Mouse (Mus musculus) stomach, postnatal 0 days (tissue): Measurements from ENCODE around the gene Uggt2. TPM values are rescaled to one million over a fixed set of nuclear protein-coding genes. Genes with fewer than 3 reads are reported as not detected.

ENCODE experiments used
- ATAC-seq: fragments of 200-750 bp; cut with Nextera tagmentation; 2 replicates; pipeline ENCODE4 v1.8.0; 2017; ENCODE audit not compliant: low FRiP score, low TSS enrichment
- DNase-seq: peaks from one replicate; pipeline ENCODE4 v3.0.0-alpha.2; 2016; ENCODE audit warnings: low spot score
- H3K27ac ChIP-seq: fragments of 300-500 bp; sonication (generic); replicated peaks from 2 replicates; pipeline ENCODE4 v1.5.1; 2014; ENCODE audit warnings: mild to moderate bottlenecking, control low read depth
- H3K27me3 ChIP-seq: fragments of 300-500 bp; sonication (generic); 2 replicates; pipeline ENCODE4 v1.6.1; 2014; ENCODE audit warnings: low read length; ENCODE audit not compliant: control insufficient read depth, insufficient read depth
- H3K36me3 ChIP-seq: fragments of 300-500 bp; sonication (generic); 2 replicates; pipeline ENCODE4 v1.6.1; 2014; ENCODE audit warnings: low read length, mixed read lengths; ENCODE audit not compliant: control insufficient read depth, insufficient read depth
- H3K4me1 ChIP-seq: fragments of 300-500 bp; sonication (generic); replicated peaks from 2 replicates; pipeline ENCODE4 v1.6.1; 2014; ENCODE audit warnings: antibody characterized with exemption; ENCODE audit not compliant: control insufficient read depth, insufficient read depth
- H3K4me2 ChIP-seq: fragments of 300-500 bp; sonication (generic); replicated peaks from 2 replicates; pipeline ENCODE4 v1.6.1; 2014; ENCODE audit warnings: low read depth, mild to moderate bottlenecking, control low read depth, moderate library complexity
- H3K4me3 ChIP-seq: fragments of 300-500 bp; sonication (generic); 2 replicates; pipeline ENCODE4 v1.5.1; 2014; ENCODE audit warnings: low read depth, low read length, control low read depth
- H3K9ac ChIP-seq: fragments of 300-500 bp; sonication (generic); 2 replicates; pipeline ENCODE4 v1.6.1; 2014; ENCODE audit warnings: mild to moderate bottlenecking, low read length, control low read depth, mixed read lengths
- H3K9me3 ChIP-seq: fragments of 300-500 bp; sonication (generic); 2 replicates; pipeline ENCODE4 v1.6.1; 2016; ENCODE audit warnings: low read length; ENCODE audit not compliant: control insufficient read depth
- CTCF ChIP-seq: IDR thresholded peaks from 2 replicates; pipeline ENCODE4 v1.5.1; 2016; ENCODE audit warnings: antibody characterized with exemption, low read depth, mild to moderate bottlenecking, moderate library complexity
- EP300 ChIP-seq: optimal IDR thresholded peaks from 2 replicates; pipeline ENCODE3; 2016; ENCODE audit warnings: antibody characterized with exemption
- WGBS: fragments of 180-500 bp; shearing (Covaris S2); extraction: QIAGEN DNeasy Blood & Tissue Kit; methylation state at CpG from one replicate; pipeline ENCODE4 v1.1.7; 2014; 5-methylcytosine and 5-hydroxymethylcytosine counted together
- polyA plus RNA-seq: library from polyadenylated mRNA; unstranded; fragments of >200 nt; fragmentation: Nextera tagmentation; extraction: Ambion mirVana; gene quantifications from 2 replicates; pipeline ENCODE4 v1.2.1, GENCODE M21; 2015

Uggt2 gene
- polyA plus RNA-seq, 1 experiment from 2014 or later = 2.7 TPM

GRCm38 (mm10) chr14:118980890-118981289 is 118.3 kb downstream of the Uggt2 start:
- no peak for ATAC-seq
- H3K27ac ChIP-seq = no peak overlapping the region
- H3K4me1 ChIP-seq = no peaks in the 10 kb centered on the region
- H3K4me3 ChIP-seq = no peak overlapping the region
- no peak overlapping the region for H3K4me2 ChIP-seq
- no peak for TF ChIP-seq EP300
- no peak for TF ChIP-seq CTCF
- H3K9me3 ChIP-seq = no peaks in the 10 kb centered on the region
- no peaks in the 10 kb centered on the region for H3K27me3 ChIP-seq
- WGBS = 81% methylated on average over 8 of the region's 8 CpGs
- peaks cover 13% of the 10 kb centered on the region for H3K36me3 ChIP-seq
- no peak for DNase-seq
- H3K9ac ChIP-seq = no peak overlapping the region

GRCm38 (mm10) chr14:118980358-118980757 is 118.9 kb downstream of the Uggt2 start:
- Histone ChIP-seq H3K27me3 (no peaks in the 10 kb centered on the region), H3K4me3 (no peak overlapping the region), H3K9me3 (no peaks in the 10 kb centered on the region), H3K4me2 (no peak overlapping the region), H3K9ac (no peak overlapping the region), H3K4me1 (no peaks in the 10 kb centered on the region), H3K27ac (no peak overlapping the region), H3K36me3 (peaks cover 12% of the 10 kb centered on the region)
- ATAC-seq (no peak), DNase-seq (no peak)
- 64% methylated on average over 5 of the region's 5 CpGs for WGBS
- TF ChIP-seq CTCF (no peak), EP300 (no peak)

DNA sequence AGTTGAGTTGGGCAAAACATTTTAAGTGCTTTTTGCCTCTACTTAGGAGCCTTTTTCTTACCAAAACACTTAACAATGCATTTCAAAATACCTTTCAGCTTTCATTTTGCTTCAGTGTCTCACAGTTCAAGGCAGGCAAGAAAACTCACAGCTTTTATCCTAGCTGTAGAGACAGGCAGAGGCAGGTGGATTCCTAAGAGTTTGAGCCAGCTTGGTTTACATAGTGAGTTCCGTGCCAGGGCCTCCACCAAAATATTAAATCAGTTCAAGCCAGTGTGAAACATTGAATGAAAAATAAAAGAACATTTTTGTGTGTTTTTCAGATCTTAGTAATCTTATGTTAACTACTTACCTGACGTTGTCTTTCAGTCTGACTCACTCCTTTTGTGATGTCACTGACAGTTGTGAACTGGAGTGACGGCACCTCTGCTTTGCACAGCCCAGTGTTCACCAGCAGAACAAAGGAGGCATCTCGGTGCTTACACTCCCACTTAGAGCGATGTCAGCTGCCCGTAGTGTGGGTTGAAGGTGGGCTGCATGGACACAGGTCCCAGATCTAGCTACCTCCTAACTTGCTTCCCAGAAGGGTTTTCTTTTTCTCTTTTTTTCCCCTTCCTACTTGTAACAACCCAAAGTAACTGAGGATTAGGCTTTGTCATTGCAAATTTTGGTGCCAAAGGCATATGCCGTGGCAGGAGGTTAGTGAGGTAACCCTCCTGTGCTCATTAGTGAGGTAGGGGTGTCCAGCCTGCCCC is 119.5 kb downstream of the Uggt2 start:
- Histone ChIP-seq H3K27ac (no peak overlapping the region), H3K4me3 (no peak overlapping the region), H3K36me3 (peaks cover 11% of the 10 kb centered on the region), H3K4me2 (no peak overlapping the region), H3K9me3 (no peaks in the 10 kb centered on the region), H3K27me3 (no peaks in the 10 kb centered on the region), H3K9ac (no peak overlapping the region), H3K4me1 (no peaks in the 10 kb centered on the region)
- DNase-seq (no peak), ATAC-seq (no peak; the same call in 1 of the 2 replicates)
- WGBS = 66% methylated on average over 7 of the region's 7 CpGs
- no peak for TF ChIP-seq CTCF
- no peak for TF ChIP-seq EP300

DNA sequence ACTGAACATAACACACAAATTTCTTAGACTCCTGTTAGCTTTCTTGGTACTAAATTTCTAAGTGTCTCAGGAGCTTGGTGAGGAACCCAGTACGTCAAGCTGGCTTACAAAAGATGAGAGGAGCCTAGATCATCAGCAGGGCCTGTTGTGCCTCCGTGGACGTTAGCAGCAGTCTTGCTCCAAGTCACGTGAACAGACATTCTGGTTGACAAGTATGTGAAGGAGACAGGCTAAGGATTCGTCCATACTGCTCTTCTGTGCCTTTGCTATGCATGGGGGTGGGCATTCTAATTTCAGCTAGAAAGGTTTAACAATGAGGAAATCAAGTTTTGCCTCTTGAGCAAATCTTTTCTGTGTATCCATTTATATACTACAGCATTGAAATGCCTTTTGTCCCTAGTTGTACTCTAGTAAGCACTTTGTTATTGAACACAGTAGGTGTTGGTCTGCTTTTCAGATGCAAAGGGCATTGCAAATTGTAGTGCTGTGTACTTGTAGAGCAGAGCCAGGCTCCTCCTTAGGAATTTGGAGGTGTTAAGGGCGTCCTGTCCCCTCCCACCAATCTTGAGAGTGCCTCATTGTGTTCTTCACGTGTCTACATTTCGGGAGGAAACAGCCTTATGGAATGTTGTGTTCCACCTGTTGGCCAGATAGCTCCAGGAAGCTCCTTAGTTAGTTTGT is 122.0 kb downstream of the Uggt2 start:
- TF ChIP-seq EP300 = no peak
- TF ChIP-seq CTCF = no peak
- ATAC-seq (no peak), DNase-seq (no peak)
- H3K36me3 ChIP-seq = peaks cover 11% of the 10 kb centered on the region
- H3K9ac ChIP-seq = no peak overlapping the region
- H3K27me3 ChIP-seq = no peaks in the 10 kb centered on the region
- H3K9me3 ChIP-seq = no peaks in the 10 kb centered on the region
- no peak overlapping the region for H3K4me3 ChIP-seq
- WGBS = 75% methylated on average over 8 of the region's 8 CpGs
- H3K4me1 ChIP-seq = no peaks in the 10 kb centered on the region
- H3K4me2 ChIP-seq = no peak overlapping the region
- H3K27ac ChIP-seq = no peak overlapping the region

DNA sequence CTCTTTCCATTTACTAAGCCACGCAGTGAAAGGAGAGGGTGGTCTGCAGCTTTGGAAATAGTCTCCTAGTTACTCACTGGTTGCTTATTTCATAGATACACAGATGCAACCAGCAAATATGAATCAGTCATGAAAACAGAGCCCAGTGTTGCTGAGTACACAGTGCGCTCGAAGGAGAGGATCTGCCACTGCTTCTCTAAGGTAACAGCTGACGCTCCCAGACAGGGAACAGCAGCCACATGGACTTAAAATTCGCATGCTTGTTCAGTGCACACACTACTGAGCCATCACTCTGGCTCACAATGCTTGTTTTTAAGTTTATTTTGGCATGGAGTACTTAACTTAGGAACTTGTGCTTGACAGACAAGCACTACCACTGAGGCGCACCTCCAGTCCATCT is 127.0 kb downstream of the Uggt2 start:
- Histone ChIP-seq H3K36me3 (peaks cover 22% of the 10 kb centered on the region), H3K4me3 (no peak overlapping the region), H3K9ac (no peak overlapping the region), H3K4me1 (no peaks in the 10 kb centered on the region), H3K27ac (no peak overlapping the region), H3K4me2 (no peak overlapping the region), H3K9me3 (no peaks in the 10 kb centered on the region), H3K27me3 (no peaks in the 10 kb centered on the region)
- ATAC-seq (no peak), DNase-seq (no peak)
- WGBS = 89% methylated on average over 6 of the region's 6 CpGs
- TF ChIP-seq CTCF (no peak), EP300 (no peak)

DNA sequence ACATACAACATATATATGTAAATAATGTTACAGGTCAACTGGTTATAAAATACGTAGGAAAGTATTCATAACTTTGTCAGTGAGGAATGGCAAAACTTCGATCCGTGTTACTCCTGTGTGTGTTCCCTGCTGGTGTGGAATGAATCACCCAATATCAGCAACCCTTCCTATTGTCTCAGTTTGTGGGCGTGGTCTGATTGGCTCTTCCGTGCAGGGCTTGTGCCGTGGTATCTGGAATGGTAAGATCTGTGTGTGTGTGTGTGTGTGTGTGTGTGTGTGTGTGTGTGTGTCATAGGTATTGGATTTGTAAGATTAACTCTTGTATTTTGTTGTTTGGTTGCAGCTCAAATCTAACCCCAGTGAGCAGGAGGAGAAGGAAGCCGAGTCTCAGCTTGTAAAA is 131.6 kb downstream of the Uggt2 start:
- Histone ChIP-seq H3K9me3 (no peaks in the 10 kb centered on the region), H3K4me1 (no peaks in the 10 kb centered on the region), H3K4me2 (no peak overlapping the region), H3K36me3 (peaks cover 18% of the 10 kb centered on the region), H3K27ac (no peak overlapping the region), H3K4me3 (no peak overlapping the region), H3K9ac (no peak overlapping the region), H3K27me3 (no peaks in the 10 kb centered on the region)
- 72% methylated on average over 7 of the region's 7 CpGs for WGBS
- TF ChIP-seq EP300 = no peak
- TF ChIP-seq CTCF = no peak
- no peak for ATAC-seq
- DNase-seq = no peak
